Mouse (Mus musculus) bone marrow macrophage, adult 2 months (primary cell): ENCODE measurements around the gene Greb1.

ENCODE experiments used
- CTCF ChIP-seq: IDR thresholded peaks from 2 replicates; pipeline ENCODE4 v1.5.1; 2012; ENCODE audit warnings: low read depth, mild to moderate bottlenecking, low read length, moderate library complexity
- POLR2A ChIP-seq: IDR thresholded peaks from 2 replicates; pipeline ENCODE4 v1.6.1; 2012; ENCODE audit warnings: mild to moderate bottlenecking, low read depth, low read length, borderline replicate concordance

GRCm38 (mm10) chr12:16751609-16752008, 49.1 kb downstream of the Greb1 start:
- no peak for TF ChIP-seq CTCF
- TF ChIP-seq POLR2A, result no peak
